Mouse (Mus musculus): ENCODE results near the gene Ubald2. TPM values are rescaled to one million over a fixed set of nuclear protein-coding genes. Genes with fewer than 3 reads are reported as not detected.
A peak's percentile ranks its signal among the peaks of the same experiment; 100 is the strongest.

Ubald2 gene
- 33.3 and 39.6 TPM in 2 replicates for polyA plus RNA-seq (2015; fragmentation: Nextera tagmentation; extraction: Ambion mirVana)

DNA sequence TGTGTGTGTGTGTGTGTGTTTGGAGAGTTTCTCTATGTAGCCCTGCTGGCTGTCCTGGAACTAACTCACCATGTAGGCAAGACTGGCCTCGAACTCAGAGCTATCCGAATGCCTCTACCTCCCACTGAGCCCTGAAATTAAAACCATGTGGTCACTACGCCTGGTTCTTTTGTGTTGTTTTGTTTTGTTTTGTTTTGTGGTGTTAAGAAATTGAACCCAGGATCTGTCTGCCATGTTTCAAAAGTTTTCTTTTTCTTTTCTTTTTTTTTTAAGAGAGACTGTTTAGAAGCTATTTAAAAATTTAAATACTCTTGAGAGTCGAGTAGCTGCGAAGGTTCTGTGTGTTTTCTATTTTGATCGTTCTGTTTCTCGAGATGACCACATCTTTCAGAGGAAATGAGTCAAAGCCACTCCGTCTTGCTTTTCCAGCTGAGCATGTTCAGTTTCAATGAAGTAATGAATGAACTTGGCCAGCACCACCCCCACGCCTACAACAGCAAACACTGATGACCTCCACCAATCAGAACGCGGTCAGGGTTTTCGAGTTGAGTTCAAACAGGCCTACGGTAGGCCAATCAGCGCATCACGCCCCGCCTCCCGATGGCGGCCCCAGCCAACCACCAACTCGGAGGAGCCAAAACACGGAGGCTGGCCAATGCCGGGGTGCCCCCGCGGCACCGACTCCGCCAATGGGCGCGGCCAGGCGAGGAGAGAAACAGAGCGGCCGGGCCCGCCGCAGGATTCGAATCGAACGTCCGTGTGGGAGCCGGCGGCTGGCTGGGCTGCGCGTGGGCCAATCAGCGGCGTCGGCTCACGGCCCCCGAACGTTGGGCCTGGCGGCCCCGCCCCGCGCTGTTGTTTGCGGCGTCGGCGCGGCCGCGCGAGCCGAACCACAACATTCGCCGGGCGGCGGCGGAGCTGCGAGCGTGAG is at the start of gene Ubald2:
Gene Ubald2, plus strand, starts transcription at position 739 of the 931 bp plus-strand sequence.
- Histone ChIP-seq H3K4me3 (replicated peaks) (peak within 1 kb of the TSS; percentile 74), H3K27me3 (no peaks in the 10 kb centered on the region)
- ATAC-seq (ENCODE audit: insufficient number of reproducible peaks, low FRiP score, low TSS enrichment, low read depth): peak; percentile 98

DNA sequence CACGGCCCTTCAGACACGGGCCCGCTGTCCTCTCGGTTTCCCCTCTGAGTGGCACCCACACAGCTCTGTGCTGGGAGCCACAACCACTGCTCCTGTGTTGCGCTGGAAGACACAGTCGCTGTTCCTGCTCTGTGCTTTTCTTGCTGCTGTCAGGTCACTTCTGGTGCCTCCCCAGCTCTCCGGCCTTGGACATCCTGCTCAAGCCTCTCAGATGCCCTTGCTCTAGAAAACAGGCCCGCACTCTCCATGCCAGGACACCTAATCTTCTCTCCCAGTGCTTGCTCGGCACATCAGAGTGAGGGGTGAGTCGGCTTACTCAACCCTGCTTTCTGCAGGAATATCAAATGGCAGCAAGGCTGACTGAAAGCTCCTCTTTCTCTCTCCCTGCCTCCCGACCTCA is 49.7 kb upstream of the Ubald2 start:
- Histone ChIP-seq H3K27me3 (no peaks in the 10 kb centered on the region), H3K9ac (no peak overlapping the region)
- WGBS: 71% methylated on average over 11 of the region's 11 CpGs

More for the DNA sequence above, at the start of gene Ubald2:
- H3K9me3 ChIP-seq (replicated peaks): no peaks in the 10 kb centered on the region
- H3K4me1 ChIP-seq: peaks cover 46% of the 10 kb centered on the region
- H3K36me3 ChIP-seq: peaks cover 16% of the 10 kb centered on the region
- WGBS: 2% methylated on average over 66 of the region's 66 CpGs
- peak within 1 kb of the TSS; percentile 92 for H3K27ac ChIP-seq (replicated peaks)
- H3K9ac ChIP-seq: peak within 1 kb of the TSS; percentile 85
- H3K4me2 ChIP-seq (replicated peaks): peak within 1 kb of the TSS; percentile 59

DNA sequence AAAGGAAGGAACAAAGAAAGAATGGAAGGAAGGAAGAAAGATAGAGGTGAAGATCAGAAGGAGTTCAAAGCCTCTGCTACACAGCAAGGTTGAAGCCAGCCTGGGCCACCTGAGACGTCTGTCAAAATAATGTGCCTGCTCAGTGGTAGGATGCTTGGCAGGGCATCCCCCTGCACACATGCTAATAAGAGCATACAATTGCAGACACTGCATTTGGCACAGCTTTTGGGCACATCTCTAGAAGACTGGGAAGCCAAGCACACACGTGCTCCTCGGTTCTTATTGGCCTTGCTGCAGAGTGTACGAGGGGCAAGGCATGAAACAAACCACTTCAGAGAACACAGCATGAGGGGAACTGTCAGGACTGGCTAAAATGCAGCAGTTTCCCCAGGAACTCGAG is 47.9 kb upstream of the Ubald2 start:
- Histone ChIP-seq H3K27me3 (no peaks in the 10 kb centered on the region), H3K36me3 (no peaks in the 10 kb centered on the region), H3K9me3 (replicated peaks) (no peaks in the 10 kb centered on the region), H3K9ac (no peak overlapping the region), H3K4me2 (replicated peaks) (no peak overlapping the region), H3K4me1 (peaks cover 22% of the 10 kb centered on the region), H3K27ac (replicated peaks) (0 out of 2 replicates have a peak overlapping the region, but pooled peaks have one; percentile 85), H3K4me3 (replicated peaks) (no peak overlapping the region)
- no peak for ATAC-seq (ENCODE audit: insufficient number of reproducible peaks, low FRiP score, low TSS enrichment, low read depth)
- WGBS: 43% methylated on average over 5 of the region's 5 CpGs

More for the DNA sequence above, 49.7 kb upstream of the Ubald2 start:
- no peak overlapping the region for H3K27ac ChIP-seq (replicated peaks)
- no peaks in the 10 kb centered on the region for H3K36me3 ChIP-seq
- no peak overlapping the region for H3K4me2 ChIP-seq (replicated peaks)
- H3K4me3 ChIP-seq (replicated peaks): no peak overlapping the region
- H3K4me1 ChIP-seq: peaks cover 22% of the 10 kb centered on the region
- ATAC-seq (ENCODE audit: insufficient number of reproducible peaks, low FRiP score, low TSS enrichment, low read depth): no peak
- no peaks in the 10 kb centered on the region for H3K9me3 ChIP-seq (replicated peaks)

DNA sequence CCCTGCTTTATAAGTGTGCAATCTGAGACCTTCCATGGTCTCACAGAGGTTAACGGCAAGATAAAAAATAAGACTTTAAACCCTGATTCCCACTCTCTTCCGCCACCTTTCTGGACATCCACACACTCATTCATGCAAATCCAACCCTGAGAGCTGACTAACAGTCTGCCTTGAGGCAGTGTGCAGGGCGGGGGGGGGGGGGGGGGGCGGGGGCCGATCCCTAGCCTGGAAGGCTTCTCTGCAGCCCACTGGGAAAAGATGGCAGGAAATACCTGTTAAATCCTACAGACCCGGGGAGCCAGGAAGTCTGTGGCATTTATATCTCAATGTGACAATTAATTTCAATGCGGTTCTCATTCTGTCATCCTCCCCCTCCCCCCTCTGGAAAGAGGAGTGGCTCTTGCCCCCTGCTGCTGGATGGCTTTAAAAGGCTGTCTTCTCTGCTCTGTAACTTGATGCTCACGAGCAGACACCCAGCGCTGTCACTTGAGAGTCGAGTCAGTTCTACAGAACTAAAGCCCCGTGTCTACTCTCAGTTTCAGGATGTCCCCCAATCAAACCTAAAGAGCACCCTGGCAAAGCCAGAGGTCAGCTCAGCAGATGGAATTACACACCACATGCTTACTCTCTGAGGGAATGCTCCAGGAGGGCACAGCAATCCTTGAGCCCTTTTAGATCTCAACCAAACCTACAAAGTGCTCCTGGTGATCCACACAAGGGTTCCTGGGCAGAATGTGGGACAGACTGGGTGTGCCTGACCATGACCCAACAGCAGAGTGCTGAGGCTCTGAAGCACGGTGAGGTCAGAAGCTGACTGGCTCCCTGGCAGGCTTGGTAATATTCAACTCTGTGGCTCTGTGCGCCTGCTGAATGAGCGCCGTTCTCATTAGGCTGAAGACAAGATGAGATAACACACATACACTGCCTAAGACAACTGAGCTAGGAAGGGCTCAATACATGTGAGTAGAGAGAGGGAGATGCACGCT is 46.5 kb upstream of the Ubald2 start:
- peak overlapping the region; percentile 18 for H3K4me3 ChIP-seq (replicated peaks)
- H3K4me2 ChIP-seq (replicated peaks): peak overlapping the region; percentile 41
- no peaks in the 10 kb centered on the region for H3K9me3 ChIP-seq (replicated peaks)
- H3K9ac ChIP-seq: no peak overlapping the region
- 16% methylated on average over 15 of the region's 16 CpGs for WGBS
- peak overlapping the region; percentile 85 for H3K27ac ChIP-seq (replicated peaks)
- no peaks in the 10 kb centered on the region for H3K36me3 ChIP-seq
- no peaks in the 10 kb centered on the region for H3K27me3 ChIP-seq
- peak; percentile 78 for ATAC-seq (ENCODE audit: insufficient number of reproducible peaks, low FRiP score, low TSS enrichment, low read depth)
- peaks cover 22% of the 10 kb centered on the region for H3K4me1 ChIP-seq

DNA sequence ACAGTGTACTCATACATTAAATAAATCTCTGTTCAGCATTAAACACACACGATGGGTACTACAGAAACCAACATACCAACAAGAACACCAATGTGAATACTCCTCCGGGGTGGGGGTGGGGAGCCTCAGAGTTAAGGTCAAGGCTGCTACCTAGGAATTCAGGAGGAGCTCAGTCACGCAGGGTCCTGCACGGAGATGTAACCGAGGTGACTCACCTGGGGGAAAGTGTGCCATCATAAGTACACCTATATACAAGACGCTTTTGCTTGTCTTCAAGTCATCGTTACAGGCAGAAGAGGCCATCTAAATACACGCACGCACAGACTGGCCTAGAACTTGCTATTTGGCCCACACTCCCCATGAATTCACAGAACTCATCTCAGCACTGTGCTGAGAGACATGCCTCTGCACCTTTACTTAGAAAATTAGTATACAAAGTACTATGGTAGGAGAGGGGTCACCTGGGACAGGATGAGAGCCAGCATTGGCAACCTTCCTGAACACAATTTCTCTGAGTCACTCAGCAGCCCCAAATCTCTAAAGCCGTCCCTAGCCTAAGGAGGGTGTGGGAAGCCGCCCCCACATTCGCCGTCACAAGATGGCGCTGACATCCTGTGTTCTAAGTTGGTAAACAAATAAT is 44.9 kb upstream of the Ubald2 start:
- H3K9ac ChIP-seq: no peak overlapping the region
- peak; percentile 39; the same call in 1 of the 2 replicates for ATAC-seq (ENCODE audit: insufficient number of reproducible peaks, low FRiP score, low TSS enrichment, low read depth)
- 68% methylated on average over 14 of the region's 14 CpGs for WGBS
- no peaks in the 10 kb centered on the region for H3K36me3 ChIP-seq
- H3K4me3 ChIP-seq (replicated peaks): peak overlapping the region; percentile 15; the same call in 1 of the 2 replicates
- no peaks in the 10 kb centered on the region for H3K9me3 ChIP-seq (replicated peaks)
- peak overlapping the region; percentile 68 for H3K27ac ChIP-seq (replicated peaks)
- no peaks in the 10 kb centered on the region for H3K27me3 ChIP-seq
- peaks cover 22% of the 10 kb centered on the region for H3K4me1 ChIP-seq
- no peak overlapping the region for H3K4me2 ChIP-seq (replicated peaks)

DNA sequence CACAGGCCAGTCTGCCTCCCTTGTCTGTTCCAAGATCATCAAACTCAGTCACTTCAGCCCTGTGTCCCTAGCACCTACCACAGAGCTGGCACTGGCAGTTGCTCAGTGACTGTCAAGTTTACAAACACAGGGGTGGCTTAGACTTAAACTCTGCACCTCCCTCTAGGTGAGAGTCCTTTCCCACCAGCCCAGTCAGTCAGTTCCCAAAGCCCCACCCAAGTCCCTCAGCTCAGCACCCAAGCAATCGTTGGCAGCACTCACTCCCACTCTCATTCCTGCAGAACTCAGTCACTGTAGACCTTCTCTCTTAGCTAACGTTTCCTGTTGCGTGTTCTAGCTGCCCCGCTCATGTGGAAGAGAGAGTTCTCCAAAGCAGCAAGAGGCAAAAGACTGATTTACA is 39.1 kb upstream of the Ubald2 start:
- no peaks in the 10 kb centered on the region for H3K4me1 ChIP-seq
- H3K4me3 ChIP-seq (replicated peaks): no peak overlapping the region
- ATAC-seq (ENCODE audit: insufficient number of reproducible peaks, low FRiP score, low TSS enrichment, low read depth): no peak
- H3K9me3 ChIP-seq (replicated peaks): no peaks in the 10 kb centered on the region
- 81% methylated on average over 4 of the region's 4 CpGs for WGBS
- no peak overlapping the region for H3K4me2 ChIP-seq (replicated peaks)
- H3K27ac ChIP-seq (replicated peaks): no peak overlapping the region
- no peak overlapping the region for H3K9ac ChIP-seq
- H3K36me3 ChIP-seq: peaks cover 10% of the 10 kb centered on the region; the same call in 1 of the 2 replicates
- no peaks in the 10 kb centered on the region for H3K27me3 ChIP-seq

DNA sequence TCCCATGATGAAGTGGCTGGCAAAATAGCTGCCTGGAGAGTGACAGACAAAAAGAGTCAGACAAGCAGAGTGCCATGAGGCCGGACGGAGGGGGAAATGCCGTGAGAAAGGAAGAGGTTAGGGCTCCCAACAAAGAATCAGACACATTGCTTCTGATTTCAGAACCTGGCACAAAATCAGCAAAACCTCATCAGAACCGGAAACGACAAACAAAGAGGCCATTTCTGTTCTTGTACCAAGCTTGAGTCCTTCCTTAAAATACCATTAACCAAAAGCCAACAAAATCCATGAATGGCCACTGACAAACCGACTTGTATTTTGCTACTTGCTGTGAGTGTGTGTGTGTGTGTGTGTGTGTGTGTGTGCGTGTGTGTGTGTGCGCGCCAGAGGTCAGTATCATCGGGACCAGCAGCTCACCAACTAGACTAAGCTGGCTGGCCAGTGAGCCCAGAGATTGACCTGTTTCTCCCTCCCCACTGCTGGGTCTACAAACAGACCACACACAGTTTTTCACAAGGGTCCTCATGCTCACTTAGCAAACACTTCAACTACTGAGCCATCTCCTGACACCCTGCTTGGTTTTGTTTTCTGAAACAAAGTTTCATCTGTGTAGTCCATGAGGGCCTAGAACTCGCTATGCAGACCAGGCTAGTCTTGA is 37.5 kb upstream of the Ubald2 start:
- Histone ChIP-seq H3K36me3 (peaks cover 10% of the 10 kb centered on the region; the same call in 1 of the 2 replicates), H3K4me2 (replicated peaks) (no peak overlapping the region), H3K9ac (no peak overlapping the region), H3K9me3 (replicated peaks) (no peaks in the 10 kb centered on the region), H3K4me1 (no peaks in the 10 kb centered on the region), H3K27me3 (no peaks in the 10 kb centered on the region), H3K4me3 (replicated peaks) (no peak overlapping the region), H3K27ac (replicated peaks) (no peak overlapping the region)
- ATAC-seq (ENCODE audit: insufficient number of reproducible peaks, low FRiP score, low TSS enrichment, low read depth): no peak
- WGBS: 92% methylated on average over 11 of the region's 11 CpGs

DNA sequence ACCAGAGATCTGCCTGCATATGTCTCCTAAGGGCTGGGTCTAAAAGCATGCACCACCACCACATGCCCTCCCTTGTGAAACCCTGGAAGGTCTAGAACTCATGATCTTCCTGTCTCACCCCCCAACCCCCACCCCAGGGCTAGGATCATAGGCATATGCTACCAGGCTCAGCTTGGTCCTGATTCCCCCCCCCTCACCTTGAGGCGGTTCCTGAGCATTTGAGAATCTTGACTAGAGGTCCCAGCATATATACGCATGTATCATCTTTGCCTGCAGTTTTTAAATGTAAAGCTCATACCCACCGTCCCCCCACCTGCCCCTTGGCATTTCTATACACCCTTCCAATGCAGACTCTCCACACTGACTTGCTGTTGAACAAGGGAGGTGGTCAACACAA is 37.0 kb upstream of the Ubald2 start:
- no peaks in the 10 kb centered on the region for H3K9me3 ChIP-seq (replicated peaks)
- peaks cover 10% of the 10 kb centered on the region; the same call in 1 of the 2 replicates for H3K36me3 ChIP-seq
- 93% methylated on average over 3 of the region's 3 CpGs for WGBS
- no peaks in the 10 kb centered on the region for H3K27me3 ChIP-seq
- H3K9ac ChIP-seq: no peak overlapping the region
- no peak overlapping the region for H3K27ac ChIP-seq (replicated peaks)
- H3K4me3 ChIP-seq (replicated peaks): no peak overlapping the region
- ATAC-seq (ENCODE audit: insufficient number of reproducible peaks, low FRiP score, low TSS enrichment, low read depth): no peak
- no peaks in the 10 kb centered on the region for H3K4me1 ChIP-seq
- no peak overlapping the region for H3K4me2 ChIP-seq (replicated peaks)

DNA sequence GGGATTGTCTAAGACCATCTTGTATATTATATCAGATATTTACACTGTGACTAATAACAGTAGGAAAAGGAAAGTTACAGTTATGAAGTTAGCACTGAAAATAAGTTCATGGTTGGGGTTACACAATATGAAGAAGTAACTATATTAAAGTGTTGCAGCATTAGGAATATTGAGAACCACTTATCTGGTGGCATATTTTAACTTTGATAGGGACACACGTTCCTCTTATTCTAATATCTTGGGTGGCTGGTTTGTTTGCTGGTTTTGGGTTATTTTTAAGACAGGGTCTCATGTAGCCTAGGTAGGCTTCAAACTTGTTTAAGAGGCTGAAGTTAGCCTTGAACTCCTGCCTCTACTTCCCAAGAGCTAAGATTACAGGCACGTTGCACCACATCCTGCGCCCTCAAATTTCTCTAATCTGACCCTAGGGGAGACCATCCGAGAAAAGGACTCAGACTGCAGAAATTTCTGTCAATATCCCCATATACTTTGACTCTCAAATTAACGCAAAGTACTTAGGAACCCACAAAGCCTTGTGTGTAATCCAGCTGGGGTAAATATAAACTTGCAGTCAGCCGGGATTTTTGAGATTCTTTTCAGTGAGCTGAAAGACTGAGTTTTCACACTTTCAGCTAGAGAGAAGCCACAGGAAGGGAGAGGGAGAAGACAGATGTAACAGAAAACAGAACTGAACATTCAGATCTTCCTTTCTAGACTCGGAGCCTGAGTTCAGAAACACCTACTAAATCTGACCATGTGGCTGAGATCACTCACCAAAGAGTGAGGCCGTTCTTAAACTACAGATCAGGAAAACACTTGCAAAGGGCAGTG is 36.2 kb upstream of the Ubald2 start:
- Histone ChIP-seq H3K27ac (replicated peaks) (no peak overlapping the region), H3K4me1 (no peaks in the 10 kb centered on the region)

DNA sequence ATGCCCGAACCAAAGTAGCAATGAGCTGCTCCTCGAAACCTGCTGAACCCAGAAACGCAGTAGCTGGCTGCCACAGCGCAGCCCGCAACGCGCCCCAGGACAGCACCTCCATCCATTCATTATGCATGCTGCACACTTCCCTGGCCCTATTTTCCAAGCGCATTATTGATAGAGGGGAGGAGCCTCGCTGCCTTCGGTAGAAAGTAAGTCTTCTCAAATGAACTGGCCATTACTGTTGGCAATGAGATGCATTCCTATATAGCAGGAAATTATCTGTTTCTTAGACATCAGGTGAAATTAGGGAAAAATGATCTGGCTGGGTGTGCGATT is 35.6 kb upstream of the Ubald2 start:
- ATAC-seq (ENCODE audit: insufficient number of reproducible peaks, low FRiP score, low TSS enrichment, low read depth): no peak
- Histone ChIP-seq H3K4me2 (replicated peaks) (no peak overlapping the region), H3K9ac (no peak overlapping the region), H3K4me1 (no peaks in the 10 kb centered on the region), H3K27ac (replicated peaks) (no peak overlapping the region), H3K27me3 (no peaks in the 10 kb centered on the region), H3K9me3 (replicated peaks) (no peaks in the 10 kb centered on the region), H3K36me3 (peaks cover 13% of the 10 kb centered on the region; the same call in 1 of the 2 replicates), H3K4me3 (replicated peaks) (no peak overlapping the region)
- WGBS: 86% methylated on average over 11 of the region's 11 CpGs

More for the DNA sequence above, 36.2 kb upstream of the Ubald2 start:
- Histone ChIP-seq H3K4me3 (replicated peaks) (no peak overlapping the region), H3K27me3 (no peaks in the 10 kb centered on the region), H3K36me3 (peaks cover 10% of the 10 kb centered on the region; the same call in 1 of the 2 replicates), H3K9ac (no peak overlapping the region), H3K9me3 (replicated peaks) (no peaks in the 10 kb centered on the region), H3K4me2 (replicated peaks) (no peak overlapping the region)
- no peak for ATAC-seq (ENCODE audit: insufficient number of reproducible peaks, low FRiP score, low TSS enrichment, low read depth)
- 53% methylated on average over 8 of the region's 8 CpGs for WGBS
